Mouse (Mus musculus): ENCODE results near the gene Pold3. TPM values are rescaled to one million over a fixed set of nuclear protein-coding genes. Genes with fewer than 3 reads are reported as not detected.
A peak's percentile ranks its signal among the peaks of the same experiment; 100 is the strongest.

The Pold3 gene
- polyA plus RNA-seq, 1 experiment from 2014 or later: 103 TPM

GRCm38 (mm10) chr7:100043096-100043495, 78.3 kb downstream of the Pold3 start:
- 80% methylated on average over 5 of the region's 5 CpGs for WGBS
- H3K36me3 ChIP-seq (replicated peaks): no peaks in the 10 kb centered on the region
- H3K27ac ChIP-seq (replicated peaks): no peak overlapping the region
- no peak for DNase-seq (ENCODE audit: low spot score)
- no peaks in the 10 kb centered on the region for H3K9me3 ChIP-seq
- H3K27me3 ChIP-seq (replicated peaks; ENCODE audit: low read depth, poor library complexity, severe bottlenecking): peaks cover 20% of the 10 kb centered on the region
- peaks cover 24% of the 10 kb centered on the region for H3K4me1 ChIP-seq
- no peak overlapping the region for H3K4me3 ChIP-seq

GRCm38 (mm10) chr7:100042120-100042519, 79.2 kb downstream of the Pold3 start:
- Histone ChIP-seq H3K36me3 (replicated peaks) (no peaks in the 10 kb centered on the region), H3K27ac (replicated peaks) (peak overlapping the region; percentile 73), H3K9me3 (no peaks in the 10 kb centered on the region), H3K4me3 (peak overlapping the region; percentile 44), H3K27me3 (replicated peaks; ENCODE audit: low read depth, poor library complexity, severe bottlenecking) (peaks cover 20% of the 10 kb centered on the region), H3K4me1 (peaks cover 24% of the 10 kb centered on the region)
- DNase-seq (ENCODE audit: low spot score): peak; percentile 75
- 5% methylated on average over 31 of the region's 31 CpGs for WGBS

GRCm38 (mm10) chr7:100036495-100036894, 84.9 kb downstream of the Pold3 start:
- H3K4me1 ChIP-seq: peaks cover 8% of the 10 kb centered on the region
- H3K9me3 ChIP-seq: no peaks in the 10 kb centered on the region
- WGBS: 91% methylated on average over 3 of the region's 3 CpGs
- peaks cover 12% of the 10 kb centered on the region for H3K27me3 ChIP-seq (replicated peaks; ENCODE audit: low read depth, poor library complexity, severe bottlenecking)
- no peaks in the 10 kb centered on the region for H3K36me3 ChIP-seq (replicated peaks)
- H3K27ac ChIP-seq (replicated peaks): no peak overlapping the region
- no peak overlapping the region for H3K4me3 ChIP-seq
- DNase-seq (ENCODE audit: low spot score): no peak

GRCm38 (mm10) chr7:100036050-100036449, 85.3 kb downstream of the Pold3 start:
- H3K4me3 ChIP-seq: no peak overlapping the region
- peaks cover 8% of the 10 kb centered on the region for H3K4me1 ChIP-seq
- no peaks in the 10 kb centered on the region for H3K9me3 ChIP-seq
- WGBS: 90% methylated on average over 7 of the region's 7 CpGs
- no peaks in the 10 kb centered on the region for H3K36me3 ChIP-seq (replicated peaks)
- H3K27me3 ChIP-seq (replicated peaks; ENCODE audit: low read depth, poor library complexity, severe bottlenecking): peaks cover 8% of the 10 kb centered on the region
- no peak overlapping the region for H3K27ac ChIP-seq (replicated peaks)
- no peak for DNase-seq (ENCODE audit: low spot score)

GRCm38 (mm10) chr7:100034815-100035463, 86.4 kb downstream of the Pold3 start:
- H3K9me3 ChIP-seq: no peaks in the 10 kb centered on the region
- 80% methylated on average over 11 of the region's 11 CpGs for WGBS
- peaks cover 8% of the 10 kb centered on the region for H3K4me1 ChIP-seq
- no peak overlapping the region for H3K4me3 ChIP-seq
- peaks cover 8% of the 10 kb centered on the region; the same call in 1 of the 2 replicates for H3K27me3 ChIP-seq (replicated peaks; ENCODE audit: low read depth, poor library complexity, severe bottlenecking)
- H3K36me3 ChIP-seq (replicated peaks): no peaks in the 10 kb centered on the region
- no peak for DNase-seq (ENCODE audit: low spot score)
- H3K27ac ChIP-seq (replicated peaks): no peak overlapping the region

- Histone ChIP-seq H3K4me1 (peaks cover 8% of the 10 kb centered on the region), H3K27me3 (replicated peaks; ENCODE audit: low read depth, poor library complexity, severe bottlenecking) (peaks cover 8% of the 10 kb centered on the region; the same call in 1 of the 2 replicates), H3K27ac (replicated peaks) (no peak overlapping the region), H3K9me3 (no peaks in the 10 kb centered on the region), H3K36me3 (replicated peaks) (no peaks in the 10 kb centered on the region), H3K4me3 (no peak overlapping the region)
- DNase-seq (ENCODE audit: low spot score): no peak
- WGBS: 71% methylated on average over 5 of the region's 5 CpGs
These were observed 87.7 kb downstream of the Pold3 start for GRCm38 (mm10) chr7:100033672-100034071.

Other genes starting within 250 kb of the Pold3 start
- 5.4 and 5.7 TPM in 2 replicates for gene Rnf169, start 141.1 kb downstream of the Pold3 start, polyA plus RNA-seq (2016; fragmentation: Nextera tagmentation; extraction: Ambion mirVana)
- gene Chrdl2, start 115.4 kb downstream of the Pold3 start, polyA plus RNA-seq (2016; fragmentation: Nextera tagmentation; extraction: Ambion mirVana): 0.71 and 0.77 TPM in 2 replicates
- 27.0 and 28.3 TPM in 2 replicates for gene Lipt2, start 37.7 kb upstream of the Pold3 start, polyA plus RNA-seq (2016; fragmentation: Nextera tagmentation; extraction: Ambion mirVana)
- 17.0 and 19.7 TPM in 2 replicates for gene Kcne3, start 54.9 kb upstream of the Pold3 start, polyA plus RNA-seq (2016; fragmentation: Nextera tagmentation; extraction: Ambion mirVana)
- 4.0 and 4.4 TPM in 2 replicates for gene Pgm2l1, start 105.8 kb upstream of the Pold3 start, polyA plus RNA-seq (2016; fragmentation: Nextera tagmentation; extraction: Ambion mirVana)
- gene P4ha3, start 164.0 kb upstream of the Pold3 start, polyA plus RNA-seq (2016; fragmentation: Nextera tagmentation; extraction: Ambion mirVana): 1.6 and 2.3 TPM in 2 replicates

All from embryonic facial prominence, embryonic 10.5 days (tissue).